ENCODE assay signal across 26 mouse cellular contexts in the genomic region with DNA sequence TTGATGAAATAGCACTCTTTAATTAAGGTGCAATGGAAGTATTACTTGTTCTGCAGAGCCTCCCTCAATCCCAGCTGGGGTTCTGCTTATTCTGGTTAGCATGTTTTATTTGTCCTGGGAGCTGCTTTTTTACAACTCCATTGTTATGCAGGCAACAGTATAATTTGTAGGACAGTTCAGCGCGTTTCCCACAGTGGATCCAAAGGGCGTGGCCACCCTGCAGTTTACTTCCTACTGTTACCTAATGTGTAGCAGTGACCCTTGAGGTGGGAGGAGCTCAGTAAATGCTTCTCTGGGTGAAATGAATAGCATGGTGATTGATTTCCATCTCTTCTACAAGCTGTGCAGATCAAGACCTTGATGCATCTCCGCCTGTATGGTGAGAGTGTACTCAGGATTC. TPM values are rescaled to one million over a fixed set of nuclear protein-coding genes. Genes with fewer than 3 reads are reported as not detected.
DNase-seq lines count a peak whose midpoint lies in the region; ATAC-seq and TF ChIP-seq lines count a peak whose summit lies in the region.
"Had no signal": no experiment of that assay in that cellular context is flagged by ENCODE, and none has a peak within 500 bp of the region (broad histone marks: within the 10 kb centered on the region; RNA-seq: fewer than 3 reads in every experiment).

No protein-coding gene starts in this region.

- ATAC-seq in forebrain, embryonic 16.5 days: peak; percentile 6; the same call in 1 of the 2 replicates
- no peak for ATAC-seq in forebrain, embryonic 12.5 days (ENCODE audit: low FRiP score)
- no peak for ATAC-seq in kidney, postnatal 0 days (replicated peaks; ENCODE audit: low FRiP score, low read depth)
- ATAC-seq in kidney, embryonic 14.5 days (ENCODE audit: low FRiP score, low TSS enrichment): no peak
- ATAC-seq: CD4-positive, CD25-positive, alpha-beta regulatory T cell, adult 4 months; inflammation-experienced regulatory T-cells, adult 6 months had no signal

- no peak overlapping the region for H3K9ac ChIP-seq in forebrain, embryonic 16.5 days (replicated peaks; ENCODE audit: low read depth, low read length)
- H3K9ac ChIP-seq in forebrain, embryonic 12.5 days: no peak overlapping the region
- H3K9ac ChIP-seq in kidney, postnatal 0 days (ENCODE audit: low read depth, low read length): no peak overlapping the region
- no peak overlapping the region for H3K9ac ChIP-seq in kidney, embryonic 14.5 days (ENCODE audit: low read depth, low read length)
- H3K9ac ChIP-seq: hindbrain, embryonic 14.5 days; limb, embryonic 15.5 days; liver, embryonic 14.5 days; lung, embryonic 14.5 days; neural tube, embryonic 12.5 days; stomach, embryonic 15.5 days had no signal

- peak; percentile 18 for DNase-seq in kidney, postnatal 0 days (ENCODE audit: low spot score)
- DNase-seq in ZHBTc4 (ENCODE audit: low read depth, low spot score): peak; percentile 88
- DNase-seq in kidney, postnatal 25 days: peak; percentile 34 to 70
- DNase-seq in heart, postnatal 36 days: no peak
- DNase-seq in embryo, embryonic 9.5 days (ENCODE audit: extremely low spot score): no peak
- DNase-seq: adrenal gland, adult 2 months; cerebellum, adult 8-10 months; gastrocnemius, adult 2 months; heart, postnatal 4 days; lung, embryonic 14.5 days; midbrain, embryonic 14.5 days; thymus, adult 18-20 months; thymus, postnatal 4 days had no signal

- no peaks in the 10 kb centered on the region for H3K9me3 ChIP-seq in forebrain, embryonic 16.5 days (ENCODE audit: control insufficient read depth, low read length)
- no peaks in the 10 kb centered on the region for H3K9me3 ChIP-seq in forebrain, embryonic 12.5 days
- H3K9me3 ChIP-seq in kidney, postnatal 0 days (replicated peaks; ENCODE audit: low read length): no peaks in the 10 kb centered on the region
- no peaks in the 10 kb centered on the region for H3K9me3 ChIP-seq in kidney, embryonic 14.5 days (ENCODE audit: control insufficient read depth, low read length)
- H3K9me3 ChIP-seq: forebrain, embryonic 10.5 days; limb, embryonic 15.5 days; neural tube, embryonic 12.5 days; stomach, embryonic 15.5 days had no signal

- H3K36me3 ChIP-seq in forebrain, embryonic 16.5 days (ENCODE audit: control insufficient read depth, insufficient read depth): no peaks in the 10 kb centered on the region
- H3K36me3 ChIP-seq in forebrain, embryonic 12.5 days (replicated peaks): no peaks in the 10 kb centered on the region
- no peaks in the 10 kb centered on the region for H3K36me3 ChIP-seq in kidney, postnatal 0 days (ENCODE audit: insufficient read depth, low read length)
- no peaks in the 10 kb centered on the region for H3K36me3 ChIP-seq in kidney, embryonic 14.5 days (ENCODE audit: control insufficient read depth, insufficient read depth, low read length)
- H3K36me3 ChIP-seq: forebrain, embryonic 10.5 days; limb, embryonic 15.5 days; neural tube, embryonic 12.5 days; stomach, embryonic 15.5 days had no signal

- no peak overlapping the region for H3K4me3 ChIP-seq in forebrain, embryonic 16.5 days (replicated peaks; ENCODE audit: low read length)
- H3K4me3 ChIP-seq in forebrain, embryonic 12.5 days (replicated peaks): no peak overlapping the region
- no peak overlapping the region for H3K4me3 ChIP-seq in kidney, postnatal 0 days (replicated peaks; ENCODE audit: low read depth, low read length)
- no peak overlapping the region for H3K4me3 ChIP-seq in kidney, embryonic 14.5 days (ENCODE audit: low read length)
- H3K4me3 ChIP-seq: forebrain, embryonic 10.5 days; gastrocnemius, adult 2 months; limb, embryonic 15.5 days; neural tube, embryonic 12.5 days; stomach, embryonic 15.5 days had no signal

- intact Hi-C loops in heart, postnatal 36 days (cut with DNase I): no loop called here

- no peak overlapping the region for H3K27ac ChIP-seq in forebrain, embryonic 16.5 days (ENCODE audit: low read length)
- no peak overlapping the region for H3K27ac ChIP-seq in forebrain, embryonic 12.5 days
- H3K27ac ChIP-seq in kidney, postnatal 0 days: no peak overlapping the region
- no peak overlapping the region for H3K27ac ChIP-seq in kidney, embryonic 14.5 days (ENCODE audit: low read depth, low read length)
- H3K27ac ChIP-seq: forebrain, embryonic 10.5 days; gastrocnemius, adult 2 months; hindbrain, embryonic 14.5 days; limb, embryonic 15.5 days; liver, embryonic 14.5 days; neural tube, embryonic 12.5 days; stomach, embryonic 15.5 days had no signal

- no peak overlapping the region for H3K4me2 ChIP-seq in forebrain, embryonic 16.5 days (ENCODE audit: low read length)
- H3K4me2 ChIP-seq in forebrain, embryonic 12.5 days: no peak overlapping the region
- H3K4me2 ChIP-seq in kidney, postnatal 0 days (ENCODE audit: low read length): no peak overlapping the region
- H3K4me2 ChIP-seq in kidney, embryonic 14.5 days (replicated peaks; ENCODE audit: low read depth, low read length): no peak overlapping the region
- H3K4me2 ChIP-seq: hindbrain, embryonic 14.5 days; limb, embryonic 15.5 days; lung, embryonic 14.5 days; neural tube, embryonic 12.5 days; stomach, embryonic 15.5 days had no signal

- 49% methylated on average over 4 of the region's 4 CpGs for WGBS in forebrain, embryonic 16.5 days
- 56% methylated on average over 4 of the region's 4 CpGs for WGBS in forebrain, embryonic 12.5 days
- 41% methylated on average over 4 of the region's 4 CpGs for WGBS in kidney, postnatal 0 days
- 45% methylated on average over 4 of the region's 4 CpGs for WGBS in kidney, embryonic 14.5 days

- no peak for TF ChIP-seq CTCF in kidney, postnatal 0 days (IDR thresholded peaks at IDR 0.05; ENCODE audit: low read depth)

- H3K27me3 ChIP-seq in forebrain, embryonic 16.5 days (replicated peaks; ENCODE audit: control insufficient read depth, insufficient read depth, low read length): no peaks in the 10 kb centered on the region
- no peaks in the 10 kb centered on the region for H3K27me3 ChIP-seq in forebrain, embryonic 12.5 days
- no peaks in the 10 kb centered on the region for H3K27me3 ChIP-seq in kidney, postnatal 0 days (ENCODE audit: insufficient read depth, low read length)
- H3K27me3 ChIP-seq in kidney, embryonic 14.5 days (ENCODE audit: control insufficient read depth, insufficient read depth, low read length): no peaks in the 10 kb centered on the region; the same call in 1 of the 2 replicates
- H3K27me3 ChIP-seq: limb, embryonic 15.5 days; neural tube, embryonic 12.5 days; stomach, embryonic 15.5 days had no signal

- no peaks in the 10 kb centered on the region for H3K4me1 ChIP-seq in forebrain, embryonic 16.5 days (replicated peaks; ENCODE audit: control insufficient read depth, insufficient read depth, low read length)
- no peaks in the 10 kb centered on the region; the same call in 1 of the 2 replicates for H3K4me1 ChIP-seq in forebrain, embryonic 12.5 days
- no peaks in the 10 kb centered on the region for H3K4me1 ChIP-seq in kidney, postnatal 0 days (replicated peaks; ENCODE audit: insufficient read depth, low read length)
- no peaks in the 10 kb centered on the region for H3K4me1 ChIP-seq in kidney, embryonic 14.5 days (ENCODE audit: control insufficient read depth, insufficient read depth, low read length)
- H3K4me1 ChIP-seq: limb, embryonic 15.5 days had no signal

RNA-seq across cellular contexts. Expression of gene Fgf9, which starts 17.0 kb away (rescaled TPM):
- 7.4 and 10.1 TPM in 2 replicates for polyA plus RNA-seq in forebrain, embryonic 16.5 days (2015; fragmentation: Nextera tagmentation; extraction: Ambion mirVana)
- polyA plus RNA-seq in forebrain, embryonic 12.5 days (2016; fragmentation: Nextera tagmentation; extraction: Ambion mirVana): 2.8 and 3.8 TPM in 2 replicates
- 15.3 and 16.3 TPM in 2 replicates for polyA plus RNA-seq in kidney, postnatal 0 days (2015; fragmentation: Nextera tagmentation; extraction: Ambion mirVana)
- polyA plus RNA-seq in kidney, embryonic 14.5 days (2014; fragmentation: Nextera tagmentation; extraction: Ambion mirVana): 7.1 and 8.5 TPM in 2 replicates
- total RNA-seq in heart, postnatal 36 days (2021): 10 to 100 TPM in 1 of 2 experiments, 1 to 10 TPM in 1; 8.4 to 12.1 TPM
- total RNA-seq: ES-E14; megakaryocyte, adult 5-6 weeks had no signal
- polyA plus RNA-seq: CD4-positive, CD25-positive, alpha-beta regulatory T cell, adult 4 months; inflammation-experienced regulatory T-cells, adult 6 months had no signal

Comparison
In these comparisons a context has a peak if more than half of its experiments do, and no peak if none do; other contexts are left out.
1. DNase-seq: peak in kidney, postnatal 0 days (single experiment), ZHBTc4 (single experiment) and kidney, postnatal 25 days (2 of 2); none in heart, postnatal 36 days (0 of 2) and embryo, embryonic 9.5 days (single experiment).